Mouse (Mus musculus) testis, adult 2 months (tissue): Measurements from ENCODE around the gene Gm11555.

Source experiments
- CTCF ChIP-seq: fragments of 200-500 bp; IDR thresholded peaks from 2 replicates; pipeline ENCODE4 v1.5.1; 2012; ENCODE audit warnings: low read depth, mild to moderate bottlenecking, inconsistent platforms, low read length, moderate library complexity; ENCODE audit not compliant: control insufficient read depth, insufficient read depth, insufficient replicate concordance
- POLR2A ChIP-seq: fragments of 200-500 bp; IDR thresholded peaks from 2 replicates; pipeline ENCODE4 v1.6.1; 2012; ENCODE audit warnings: low read depth, mild to moderate bottlenecking, inconsistent platforms, low read length, moderate library complexity; ENCODE audit not compliant: control insufficient read depth

GRCm38 (mm10) chr11:99646444-99646843 is 3.6 kb downstream of the Gm11555 start:
- TF ChIP-seq CTCF (no peak), POLR2A (no peak)
